Mouse (Mus musculus) urinary bladder, postnatal 36 days (tissue): ENCODE data around the gene Schip1.
"Not testable (repeated sequence)": the region's sequence is repeated elsewhere in the genome, so short reads cannot be mapped to it uniquely, and the experiment has no call there.

Source experiments
- DNase-seq, 2 experiments: peaks; one replicate each; pipeline ENCODE4 v3.0.0; 2022; ENCODE audit warnings: low spot score in 2 of 2, mixed read lengths in 1 of 2

Schip1 gene

DNA sequence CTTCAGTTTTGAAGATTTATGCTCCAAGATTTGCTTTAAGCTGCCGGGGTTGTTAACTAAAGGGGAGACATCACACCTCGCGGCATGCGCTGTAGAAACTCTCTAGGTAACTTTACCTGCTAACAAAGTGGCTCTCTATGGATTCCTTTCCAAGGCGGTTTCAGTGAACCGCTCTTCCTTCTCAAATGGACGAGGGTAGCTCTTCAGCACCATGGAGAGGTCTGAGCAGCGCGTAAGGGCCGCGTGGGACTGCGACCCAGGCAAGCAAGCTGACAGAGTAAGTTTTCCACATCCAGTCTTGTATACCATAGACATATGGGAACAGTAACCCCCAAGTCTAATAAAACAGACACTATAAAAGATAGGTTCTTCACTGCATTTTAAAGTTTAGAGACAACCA lies at the start of gene Schip1:
TSS of gene Schip1 (plus strand) at position 72 of the 400 bp plus-strand sequence.
- peak in 1 of 2 experiments; percentile 14 for DNase-seq

DNA sequence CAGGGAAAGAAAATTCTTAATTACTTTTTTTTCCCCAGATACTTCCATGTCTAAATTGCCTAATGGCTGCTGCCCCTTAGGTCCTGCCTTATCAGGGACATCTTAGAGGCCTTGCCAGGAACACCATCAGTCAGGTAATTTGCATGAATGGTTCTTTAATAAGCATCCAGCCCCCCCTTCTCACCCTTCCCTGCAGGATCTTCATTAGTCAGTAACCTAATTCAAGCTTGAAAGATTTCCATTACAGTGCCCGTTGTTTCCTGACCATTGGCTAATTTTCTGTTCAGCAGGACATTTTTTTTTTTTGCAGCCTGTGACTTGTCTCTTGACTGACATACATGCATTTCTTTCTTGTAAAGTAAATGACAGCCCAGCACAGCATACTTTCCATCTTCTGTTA lies 48.8 kb upstream of the Schip1 start:
- no peak for DNase-seq

DNA sequence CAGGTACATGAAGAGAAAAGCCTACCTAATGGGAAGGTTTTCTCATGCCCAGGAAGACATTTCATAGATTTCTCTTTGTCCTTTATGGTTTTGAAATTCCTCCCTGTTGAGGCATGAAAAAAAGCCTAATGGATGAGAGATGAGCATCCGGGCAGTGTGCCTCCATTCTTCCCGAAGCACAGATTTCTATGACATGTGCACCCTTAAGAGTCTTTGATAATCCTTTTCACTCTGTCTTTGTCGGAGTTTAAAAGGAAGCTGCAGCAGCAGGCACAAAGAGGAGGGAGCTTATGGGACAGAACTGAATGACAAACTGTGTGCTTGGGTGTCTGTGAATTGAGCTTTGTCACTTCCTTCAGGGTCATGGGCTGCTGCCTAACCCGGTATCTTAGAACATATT lies 45.2 kb upstream of the Schip1 start:
- no peak for DNase-seq

DNA sequence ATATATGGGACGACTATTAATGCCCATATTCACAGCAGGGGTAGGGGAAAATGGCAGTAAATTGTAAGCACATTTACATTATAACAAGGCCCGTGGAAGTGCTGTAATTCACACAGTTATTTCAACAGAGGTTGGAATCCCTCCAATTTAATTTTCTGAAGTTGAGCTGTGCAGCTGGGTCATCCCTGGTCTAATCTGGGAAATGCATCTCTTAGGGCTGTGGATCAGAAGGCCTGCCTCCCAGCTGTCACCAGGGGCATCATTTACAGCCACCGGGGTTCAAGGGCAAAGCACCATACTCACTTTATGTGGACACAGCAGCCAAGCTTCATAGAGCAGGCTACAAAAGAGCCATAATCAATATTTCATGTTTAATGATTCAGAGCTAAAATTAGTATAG lies 28.5 kb upstream of the Schip1 start:
- DNase-seq = no peak

DNA sequence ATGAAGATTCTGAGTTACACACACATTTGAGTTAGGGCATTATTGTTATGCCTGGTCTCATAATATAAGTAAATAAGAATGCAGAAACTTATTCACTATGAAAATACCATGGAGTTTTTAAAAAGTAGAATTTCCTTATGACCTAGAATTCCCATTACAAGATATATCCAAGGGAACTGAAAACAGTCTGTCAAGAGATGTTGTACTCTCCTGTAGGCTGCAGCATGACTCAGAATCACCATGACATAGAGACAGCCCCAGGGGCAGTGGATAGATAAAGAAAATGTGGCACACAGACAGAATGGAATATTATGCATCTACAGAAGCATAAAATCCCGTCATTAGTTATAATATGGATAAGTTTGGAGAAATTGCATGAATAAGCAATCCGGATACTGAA lies 21.7 kb upstream of the Schip1 start:
- no peak for DNase-seq

DNA sequence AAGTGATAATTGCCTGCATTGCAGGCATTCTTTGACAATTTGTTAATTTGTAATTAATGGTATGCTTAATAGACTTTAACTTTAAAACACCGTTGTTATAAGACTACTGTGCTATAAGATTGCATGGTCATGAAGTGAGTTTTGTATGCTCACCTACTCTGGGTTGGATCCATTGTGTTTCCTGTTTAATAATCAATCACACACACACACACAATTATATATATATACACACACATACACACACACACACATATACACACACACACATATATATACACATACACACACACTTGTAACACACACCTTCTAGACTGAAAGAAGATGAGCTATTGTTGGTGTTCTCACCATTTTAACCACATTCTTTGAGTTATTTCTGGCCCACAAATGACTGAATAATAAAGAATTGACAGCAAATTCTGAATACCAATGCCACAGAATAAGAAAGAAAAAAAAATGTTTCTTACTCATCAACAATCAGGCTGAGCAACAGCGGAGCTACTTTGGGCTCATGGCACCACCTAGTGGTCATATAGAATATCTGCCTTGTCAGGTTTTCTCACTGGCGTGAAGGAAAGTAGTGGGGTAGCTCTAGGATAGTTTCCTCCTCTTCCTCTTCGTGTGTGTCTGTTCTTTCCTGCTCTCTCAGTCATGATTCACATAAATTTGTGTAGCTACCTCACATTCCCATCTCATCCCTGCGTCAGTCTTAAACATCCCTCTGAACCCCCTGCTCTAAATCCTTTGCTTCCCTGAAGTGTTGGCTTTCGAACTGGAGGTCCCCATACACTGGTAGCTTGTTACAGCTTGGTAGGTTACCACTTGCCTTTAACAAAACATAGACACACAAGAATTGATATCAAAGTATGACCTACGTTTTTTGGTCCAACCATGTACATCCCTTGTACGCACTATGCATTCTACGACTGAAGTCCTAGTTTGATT lies 18.9 kb upstream of the Schip1 start:
- no peak for DNase-seq

DNA sequence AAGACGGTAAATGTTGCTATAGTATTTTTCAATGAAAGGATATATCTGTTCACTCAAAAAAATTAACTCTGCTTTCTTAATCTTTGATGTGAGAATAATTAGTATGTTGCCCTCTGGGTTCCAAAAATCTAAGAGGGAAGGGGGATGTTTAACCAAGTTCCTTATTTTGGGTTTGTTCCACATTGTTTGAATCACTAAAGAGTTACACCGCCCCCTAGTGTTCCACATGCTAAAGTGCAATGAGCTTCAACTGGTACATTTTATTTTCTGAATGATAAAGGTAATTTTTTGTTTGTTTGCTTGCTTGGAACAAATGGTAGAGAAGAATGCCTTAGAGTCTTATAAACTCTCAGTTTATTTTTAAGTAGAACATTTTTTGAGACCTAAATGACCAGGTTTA lies 11.1 kb upstream of the Schip1 start:
- DNase-seq = no peak

DNA sequence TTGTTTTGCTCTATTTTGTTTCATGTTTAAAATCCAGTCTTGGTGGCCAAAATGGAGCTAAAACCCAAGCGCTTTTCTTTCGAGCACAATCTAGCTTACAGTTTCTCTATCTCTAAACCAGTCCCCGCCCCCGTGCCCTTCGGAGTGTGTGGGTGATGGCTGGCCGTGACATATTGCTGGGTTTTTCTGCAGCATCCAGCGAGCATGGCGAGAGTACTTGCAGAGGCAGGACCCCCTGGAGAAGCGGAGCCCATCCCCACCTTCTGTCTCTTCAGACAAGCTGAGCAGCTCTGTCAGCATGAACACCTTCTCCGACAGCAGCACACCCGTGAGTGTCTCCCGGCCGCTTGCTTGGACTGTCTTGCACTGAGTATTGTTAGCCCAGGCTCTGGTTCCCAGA lies 9.5 kb upstream of the Schip1 start:
- no peak for DNase-seq

DNA sequence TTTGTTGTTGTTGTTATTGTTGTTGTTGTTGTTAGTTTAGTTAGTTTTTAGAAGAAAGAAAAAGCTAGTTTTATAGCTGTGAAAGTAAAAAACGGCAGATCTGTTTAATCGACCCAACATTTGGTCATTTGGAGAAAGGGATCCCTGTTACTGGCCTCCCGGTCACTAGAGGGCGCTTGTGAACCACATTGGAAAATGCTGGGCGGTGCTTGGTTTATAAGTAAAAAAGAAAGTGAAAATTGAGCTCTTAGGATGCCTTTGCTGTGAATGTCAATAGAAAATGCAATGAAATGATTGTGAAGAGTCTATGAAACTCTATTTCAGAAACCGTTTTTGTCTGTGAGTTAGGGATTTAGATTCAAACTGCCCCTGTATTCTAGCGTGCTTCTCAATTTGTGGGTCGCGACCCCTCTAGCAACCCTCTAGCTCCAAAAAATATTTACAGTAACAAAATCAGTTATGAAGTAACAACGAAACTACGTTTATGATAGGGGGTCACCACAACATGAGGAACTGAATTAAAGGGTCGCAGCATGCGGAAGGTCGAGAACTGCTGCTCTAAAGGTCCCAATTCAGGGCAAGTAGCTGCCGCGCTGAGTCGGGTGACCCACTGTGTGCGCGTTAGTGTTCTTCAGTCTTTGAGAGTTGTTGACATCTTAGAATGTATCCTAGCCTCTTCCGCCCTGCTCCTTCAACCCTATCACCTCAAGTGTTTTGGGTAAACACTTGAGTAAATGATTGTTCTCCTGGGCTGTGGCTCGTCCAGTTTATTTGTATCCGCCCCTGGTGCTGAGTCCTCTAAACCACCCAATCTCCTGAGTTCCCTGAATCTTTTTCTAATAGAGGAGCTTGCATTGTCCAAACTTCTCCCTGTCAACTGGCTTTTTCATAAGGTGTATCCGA lies 8.0 kb upstream of the Schip1 start:
- peak; percentile 64 to 66 for DNase-seq

DNA sequence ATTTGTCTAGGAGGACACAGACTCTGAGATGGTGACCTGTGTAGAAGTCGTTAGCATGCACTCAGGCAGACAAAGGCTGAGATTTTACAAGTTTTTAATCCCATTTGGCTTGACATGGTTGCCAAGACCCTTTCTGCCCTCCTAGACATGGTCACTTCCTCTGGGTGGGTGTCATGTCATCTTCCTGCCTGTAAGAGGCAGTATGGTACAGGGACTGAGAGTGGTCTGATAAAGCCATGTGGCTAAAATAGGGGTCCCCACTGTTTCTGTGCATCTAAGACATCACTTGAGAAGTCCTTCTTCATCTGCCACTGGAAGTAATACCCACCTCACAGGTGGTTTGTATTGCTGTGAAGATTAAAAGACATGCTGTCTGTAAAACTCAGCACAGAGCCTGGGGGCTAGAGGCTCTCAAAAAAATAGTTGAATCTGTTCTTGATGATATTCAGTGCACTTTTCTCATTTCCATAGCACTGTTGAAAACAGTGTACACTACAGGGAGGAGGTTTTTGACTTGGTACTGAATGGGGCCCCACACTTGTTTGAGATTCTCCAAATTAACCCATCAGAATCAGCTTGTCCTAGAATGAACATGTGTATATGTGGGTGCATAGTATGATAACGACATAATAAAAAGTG lies 5.3 kb upstream of the Schip1 start:
- no peak for DNase-seq

DNA sequence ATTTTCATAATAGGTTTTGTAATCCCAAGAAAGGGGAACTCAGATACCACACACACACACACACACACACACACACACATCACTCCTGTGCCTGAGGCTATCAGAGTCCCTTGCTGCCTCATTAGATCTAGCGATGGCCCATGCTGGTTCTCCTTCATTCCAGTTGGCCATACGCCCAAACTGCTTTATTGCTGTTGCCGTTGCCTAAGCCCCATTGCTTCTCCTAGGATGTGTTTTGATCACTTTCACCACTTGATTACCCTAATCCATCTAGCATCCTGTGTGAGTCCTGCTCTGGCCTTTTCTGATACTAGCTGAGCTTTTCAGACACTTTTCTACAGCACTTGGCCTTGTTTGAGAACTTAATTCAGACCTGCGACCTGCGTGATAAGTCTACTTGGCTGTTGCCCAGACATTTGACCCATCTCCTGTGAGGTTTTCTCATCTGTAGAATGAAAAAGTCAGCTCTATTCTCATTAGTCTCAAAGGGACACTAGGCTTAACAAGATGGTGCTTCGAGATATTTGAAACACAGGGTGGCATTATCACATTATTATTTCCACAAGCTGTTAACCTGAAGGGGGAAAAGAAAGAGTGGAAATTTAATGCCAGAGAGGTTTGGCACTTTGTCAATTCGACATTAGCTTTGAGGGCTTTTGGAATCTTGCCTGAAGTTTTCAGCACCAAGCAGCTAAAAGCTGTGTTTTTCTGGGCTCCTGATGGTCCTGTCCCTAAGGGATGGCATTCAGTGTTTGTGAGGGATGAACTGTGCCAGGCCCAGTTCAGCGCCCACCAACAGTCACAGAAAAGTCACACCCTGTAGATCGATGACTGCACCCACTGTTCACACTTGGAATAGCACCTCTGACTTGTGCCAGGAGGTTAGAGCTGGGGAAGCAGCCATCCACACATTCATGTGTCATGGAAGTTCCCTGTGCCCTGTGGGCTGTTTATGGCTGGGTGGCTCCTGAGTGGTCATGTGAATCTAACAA lies 7.1 kb downstream of the Schip1 start:
- no peak for DNase-seq

DNA sequence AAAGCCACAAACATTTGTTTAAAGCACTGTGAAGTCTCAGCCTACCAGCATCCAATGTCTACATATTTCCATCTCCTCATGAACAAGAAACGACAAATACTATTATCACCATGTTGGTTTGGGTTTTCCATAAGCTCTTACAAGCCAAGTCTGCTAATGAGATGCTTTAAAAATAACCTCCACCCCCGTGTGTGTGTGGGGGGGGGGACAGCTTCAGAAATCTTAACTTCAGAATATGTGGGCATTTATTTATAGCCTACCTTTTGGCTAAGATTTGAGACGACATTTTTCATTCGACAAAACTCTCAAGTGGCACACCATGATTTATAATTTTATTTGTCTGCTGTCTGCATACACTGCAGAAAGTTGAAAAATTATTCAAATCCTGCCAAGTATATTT lies 12.8 kb downstream of the Schip1 start:
- DNase-seq = no peak

DNA sequence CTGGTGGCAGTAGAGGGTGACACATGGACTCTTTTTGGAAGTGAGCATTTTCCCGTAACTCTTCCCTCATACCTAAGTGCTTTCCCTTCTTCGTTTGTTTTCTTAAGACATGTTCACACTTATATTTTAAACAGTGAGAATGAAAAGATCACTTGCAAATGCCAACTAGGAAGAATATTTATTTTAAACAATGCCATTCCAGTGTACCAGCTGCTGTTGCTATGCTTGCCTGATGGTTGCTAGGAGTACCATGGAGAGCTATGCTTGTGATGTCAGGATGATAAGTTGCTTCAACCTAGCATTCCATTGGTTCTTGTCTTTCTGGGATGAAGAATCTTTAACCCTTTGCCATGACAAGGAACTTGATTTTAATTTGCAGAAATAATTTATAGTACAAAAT lies 20.4 kb downstream of the Schip1 start:
- no peak for DNase-seq

DNA sequence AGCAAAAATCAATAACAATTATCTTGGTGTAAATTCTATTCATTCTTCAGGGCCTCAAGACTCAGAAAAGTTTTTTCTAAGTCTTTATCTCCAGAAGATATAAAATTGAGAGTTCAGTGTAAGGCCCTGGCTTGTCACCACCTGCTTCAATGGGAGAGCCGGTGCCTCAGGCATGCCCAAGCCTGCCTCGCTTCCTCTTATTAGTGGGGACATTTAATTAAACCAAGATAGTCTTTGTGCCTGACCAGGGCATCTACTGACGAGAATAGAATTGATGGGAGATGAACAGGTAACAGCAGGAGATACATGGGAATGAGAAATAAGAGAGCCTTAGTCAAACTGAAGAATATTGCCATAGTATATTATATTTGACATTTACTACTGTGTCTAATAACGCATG lies 27.5 kb downstream of the Schip1 start:
- DNase-seq = no peak

DNA sequence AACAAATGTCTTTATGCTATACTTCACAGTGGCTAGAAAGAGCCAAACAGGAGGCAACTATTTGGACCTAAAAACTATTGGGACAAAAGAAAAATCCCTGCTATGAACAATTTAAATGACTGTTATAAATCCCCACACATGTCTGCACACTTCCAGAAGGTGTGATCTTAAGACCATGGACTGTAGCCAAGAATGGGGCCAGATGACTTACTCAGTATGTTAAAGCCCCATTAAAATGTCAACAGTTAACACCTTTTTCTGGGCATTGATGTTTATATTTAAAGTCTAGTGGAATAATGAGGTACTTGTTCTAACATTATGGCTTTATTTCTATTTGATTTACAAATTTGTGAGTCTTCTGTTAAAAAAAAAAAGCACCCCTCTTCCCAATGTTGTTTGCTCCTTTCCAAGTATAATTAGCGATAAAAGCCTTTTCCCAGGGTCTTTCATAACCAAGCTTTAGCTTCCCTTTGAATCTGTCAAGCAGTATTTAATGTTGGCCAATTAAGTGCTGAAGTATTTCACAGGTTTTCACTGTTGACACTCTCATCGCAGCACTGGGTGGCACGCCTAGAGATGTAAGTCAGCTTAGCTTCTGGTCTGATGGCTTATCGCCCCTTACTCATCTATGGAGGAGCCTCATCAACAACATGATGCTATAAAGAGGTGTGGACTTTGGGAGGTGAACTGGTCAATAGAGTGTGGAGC lies 32.3 kb downstream of the Schip1 start:
- DNase-seq = no peak

DNA sequence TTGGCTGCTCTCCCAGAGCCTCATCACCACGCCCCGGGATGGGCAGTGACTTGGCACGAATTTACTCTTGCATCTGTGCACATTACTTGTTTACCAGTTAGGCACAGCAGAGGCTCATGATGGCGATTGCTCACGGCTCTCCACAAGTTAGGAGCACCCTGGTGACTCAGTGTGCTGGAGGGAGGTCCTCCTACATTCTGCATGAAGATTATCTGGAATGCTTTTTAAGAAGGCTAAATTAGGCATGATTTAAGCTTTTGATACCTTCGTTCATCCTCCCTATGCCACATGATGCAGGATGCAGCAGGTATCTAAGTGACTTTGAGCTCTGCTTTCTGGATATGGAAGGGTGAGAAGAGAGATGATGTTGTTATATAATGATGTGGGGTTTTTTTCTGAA lies 35.0 kb downstream of the Schip1 start:
- DNase-seq = not testable (repeated sequence)

DNA sequence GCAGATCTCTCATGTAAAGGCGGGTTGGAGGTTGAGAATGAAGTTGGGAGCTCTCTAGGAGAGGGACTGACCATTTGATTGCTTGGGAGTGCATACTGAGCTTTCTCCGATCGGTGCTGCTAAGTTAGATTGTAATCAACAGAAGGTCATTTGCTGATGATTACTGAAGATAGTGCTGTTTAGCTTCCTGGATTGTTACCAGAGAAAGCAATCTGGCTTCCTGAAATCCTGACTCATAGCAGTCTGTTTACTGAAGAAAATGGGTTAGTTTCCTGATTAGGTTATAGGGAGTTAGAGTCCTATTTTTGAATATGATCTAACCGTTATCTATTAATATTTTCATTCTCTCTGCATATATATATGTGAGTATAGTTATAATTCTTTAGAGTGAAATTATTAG lies 36.7 kb downstream of the Schip1 start:
- DNase-seq = no peak

DNA sequence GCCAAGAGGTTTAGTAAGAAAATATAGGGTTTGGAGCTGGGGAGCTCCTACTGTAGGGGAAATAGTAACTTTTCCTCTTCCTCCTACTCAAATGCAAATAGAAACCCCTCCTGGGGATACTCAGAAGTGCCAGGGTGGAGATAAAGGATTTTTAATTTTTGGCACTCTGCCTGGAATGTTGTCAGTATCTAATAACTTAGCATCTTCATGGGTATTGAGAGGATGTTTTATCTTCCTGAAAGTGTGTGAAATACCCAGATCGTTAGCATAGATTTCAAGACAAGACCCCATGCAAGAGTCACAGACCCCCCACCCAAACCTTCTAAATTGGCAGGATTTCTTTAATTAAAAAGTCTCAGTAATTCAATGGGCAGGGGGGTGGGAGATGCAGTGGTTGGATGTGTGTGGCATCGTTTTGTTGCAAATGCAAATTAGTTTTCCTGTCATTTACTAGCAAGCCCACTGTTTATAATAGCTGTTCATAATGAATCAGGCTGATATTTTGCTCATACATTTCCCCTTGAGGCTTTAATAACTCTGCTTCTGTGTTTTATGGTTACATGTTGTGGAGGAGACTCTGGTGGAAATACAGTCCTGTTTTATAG lies 40.6 kb downstream of the Schip1 start:
- DNase-seq = no peak

DNA sequence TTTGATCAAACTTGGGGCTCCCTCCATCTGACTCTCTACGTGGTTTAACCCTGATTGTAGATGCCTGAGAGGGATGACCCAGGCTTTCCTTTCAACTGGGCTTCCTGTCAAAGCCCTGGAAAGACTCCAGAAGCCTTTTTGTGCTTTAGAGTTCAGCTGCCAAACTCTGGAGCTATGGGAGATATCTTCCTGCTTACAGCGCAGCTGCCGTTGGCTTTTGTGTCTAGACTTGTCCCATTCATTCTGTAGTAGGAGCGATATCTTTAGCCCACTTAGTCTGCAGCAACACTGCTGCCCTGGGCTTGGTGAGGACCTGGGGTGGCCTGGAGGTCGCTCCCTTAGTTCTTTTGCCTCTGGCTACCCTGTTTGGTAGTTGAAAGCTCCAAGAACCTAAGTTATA lies 56.7 kb downstream of the Schip1 start:
- DNase-seq = no peak

DNA sequence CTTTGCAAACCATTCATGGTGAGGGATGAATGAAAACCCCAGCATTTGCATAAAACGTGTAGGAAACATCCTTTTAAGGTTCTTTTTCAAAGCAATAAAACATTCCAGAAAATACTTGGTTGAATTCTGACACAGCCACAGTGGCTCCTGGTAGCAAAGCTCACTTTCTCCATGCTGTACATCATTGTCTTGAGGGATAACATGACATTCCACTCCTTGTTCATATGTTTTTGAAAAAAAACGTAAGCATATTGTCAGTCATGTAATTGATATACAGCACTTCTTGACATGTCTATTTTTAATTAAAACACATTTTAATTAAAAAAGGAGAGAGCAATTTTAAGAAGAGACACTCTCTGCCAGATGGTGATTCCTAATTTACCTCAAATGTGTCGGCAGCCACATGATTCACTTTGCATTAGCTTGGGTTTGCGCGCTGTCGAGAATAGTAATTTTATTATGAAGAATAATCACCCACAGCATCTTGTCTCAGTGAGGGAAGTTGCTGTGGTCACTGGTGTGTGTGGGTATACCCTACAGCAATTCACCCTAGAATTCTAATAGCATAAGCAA lies 61.8 kb downstream of the Schip1 start:
- no peak for DNase-seq
